Mouse (Mus musculus) layer of hippocampus, adult 11-12 months (tissue): ENCODE data around the gene 2410137M14Rik.
"Not testable (repeated sequence)": the region's sequence is repeated elsewhere in the genome, so short reads cannot be mapped to it uniquely, and the experiment has no call there.

Source experiments
- DNase-seq: peaks from one replicate; pipeline ENCODE4 v3.0.0; 2022; ENCODE audit warnings: low spot score

2410137M14Rik gene

GRCm38 (mm10) chr17:36993770-36994325, 12.8 kb upstream of the 2410137M14Rik start:
- DNase-seq = no peak

- no peak for DNase-seq
Observed at GRCm38 (mm10) chr17:36992336-36993104, 11.5 kb upstream of the 2410137M14Rik start.

GRCm38 (mm10) chr17:36990630-36991029, 9.6 kb upstream of the 2410137M14Rik start:
- DNase-seq = not testable (repeated sequence)

DNA sequence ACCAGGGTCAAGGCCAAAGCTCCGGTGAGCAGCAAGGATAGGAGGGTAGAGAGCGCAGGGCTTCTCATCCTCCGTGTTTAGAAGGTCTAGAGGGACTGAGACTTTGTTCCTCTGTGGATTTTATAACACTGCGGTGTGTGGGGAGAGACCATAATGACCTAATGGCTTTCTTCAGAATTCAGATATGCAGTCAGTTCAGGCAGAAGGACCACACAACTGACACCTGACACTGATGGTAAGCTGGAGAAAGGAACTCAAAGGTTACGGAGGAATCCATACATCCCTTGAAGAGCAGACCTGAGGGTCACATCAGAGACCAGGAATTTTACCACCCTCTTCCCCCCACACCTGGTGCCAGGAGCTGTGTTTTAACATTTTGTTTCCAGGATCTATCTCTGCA, 8.4 kb upstream of the 2410137M14Rik start, which contains the start of gene H2-M5:
H2-M5 (minus strand) TSS at position 101 of the 400 bp plus-strand sequence.
- no peak for DNase-seq

DNA sequence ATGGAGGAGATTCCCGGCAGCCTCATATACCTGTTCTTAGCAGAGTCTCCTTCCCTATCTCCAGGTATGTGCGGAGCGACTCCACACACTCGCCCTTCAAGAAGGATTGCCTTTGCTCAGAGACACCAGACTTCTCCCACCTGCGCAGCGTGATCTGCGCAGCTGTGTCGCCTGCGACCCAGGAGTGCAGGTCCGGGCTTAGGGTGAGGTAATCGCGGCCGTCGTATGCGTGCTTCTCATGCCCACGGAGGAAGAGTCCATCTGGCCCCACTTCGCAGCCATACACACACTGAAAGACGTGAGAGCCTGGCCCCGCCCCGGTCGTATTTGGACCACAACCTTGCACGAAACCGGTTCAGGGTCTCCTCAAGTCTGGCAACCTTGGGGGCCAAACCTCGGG, 7.4 kb upstream of the 2410137M14Rik start:
- DNase-seq = no peak

- no peak for DNase-seq
Observed at GRCm38 (mm10) chr17:36982253-36983155, 1.5 kb upstream of the 2410137M14Rik start.

GRCm38 (mm10) chr17:36981845-36982244, 808 bp upstream of the 2410137M14Rik start:
- DNase-seq = no peak

DNA sequence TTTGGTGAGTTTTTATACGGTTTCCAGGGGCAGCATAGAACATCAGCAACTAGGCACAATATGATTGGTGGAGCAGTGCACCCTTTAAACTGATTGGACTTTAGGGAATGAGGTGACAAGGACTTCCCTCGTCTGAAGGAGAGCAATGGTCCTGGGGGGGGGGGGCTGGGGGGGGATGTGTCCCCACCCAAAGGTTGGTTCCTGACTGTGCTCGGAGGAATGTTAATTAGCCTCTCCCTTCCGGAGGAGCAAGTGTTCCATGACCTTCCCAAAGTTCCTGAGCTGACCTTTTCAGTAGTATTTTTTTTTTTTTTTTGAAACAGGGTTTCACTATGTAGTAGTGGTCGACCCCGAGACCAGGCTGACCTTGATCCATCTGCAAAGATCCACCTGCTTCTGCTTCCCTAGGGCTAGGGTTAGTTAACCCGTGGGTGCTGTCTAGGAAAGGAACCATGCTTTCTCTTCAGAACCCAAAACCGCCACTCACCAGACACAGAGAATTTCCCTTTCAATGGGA, 7.7 kb downstream of the 2410137M14Rik start:
- no peak for DNase-seq

GRCm38 (mm10) chr17:36972791-36973190, 8.2 kb downstream of the 2410137M14Rik start:
- no peak for DNase-seq

DNA sequence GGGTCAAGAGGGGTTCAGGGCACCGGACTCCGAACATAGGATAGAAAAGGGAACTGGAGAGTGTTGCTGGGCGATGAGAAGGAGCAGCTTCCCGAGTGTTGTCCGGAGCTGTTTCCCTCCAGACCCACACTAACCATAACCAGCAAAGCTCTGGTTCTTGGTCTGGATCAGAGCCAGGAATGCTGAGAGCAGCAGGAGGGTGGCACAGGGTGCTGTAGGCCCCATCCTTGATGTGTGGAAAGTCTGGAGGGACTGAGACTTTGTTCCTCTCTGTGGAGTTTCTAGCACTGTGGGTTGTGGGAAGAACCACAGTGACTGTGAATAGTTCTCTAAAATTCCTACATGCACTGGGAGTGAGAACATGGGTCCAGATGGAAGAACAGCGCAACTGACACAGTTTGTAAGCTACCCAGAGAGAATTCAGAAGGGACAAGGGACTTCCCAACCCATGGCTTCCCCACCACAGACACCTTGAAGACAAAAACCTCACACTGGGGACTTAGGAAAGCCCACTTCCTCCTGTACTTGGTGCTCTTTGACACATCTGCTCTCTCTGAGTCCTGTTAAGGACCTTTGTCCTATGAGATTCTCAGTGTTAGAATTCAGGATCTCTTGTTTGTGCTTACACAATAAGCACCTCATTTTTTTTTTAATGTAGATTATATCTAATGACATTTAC, 9.7 kb downstream of the 2410137M14Rik start:
- DNase-seq = no peak

DNA sequence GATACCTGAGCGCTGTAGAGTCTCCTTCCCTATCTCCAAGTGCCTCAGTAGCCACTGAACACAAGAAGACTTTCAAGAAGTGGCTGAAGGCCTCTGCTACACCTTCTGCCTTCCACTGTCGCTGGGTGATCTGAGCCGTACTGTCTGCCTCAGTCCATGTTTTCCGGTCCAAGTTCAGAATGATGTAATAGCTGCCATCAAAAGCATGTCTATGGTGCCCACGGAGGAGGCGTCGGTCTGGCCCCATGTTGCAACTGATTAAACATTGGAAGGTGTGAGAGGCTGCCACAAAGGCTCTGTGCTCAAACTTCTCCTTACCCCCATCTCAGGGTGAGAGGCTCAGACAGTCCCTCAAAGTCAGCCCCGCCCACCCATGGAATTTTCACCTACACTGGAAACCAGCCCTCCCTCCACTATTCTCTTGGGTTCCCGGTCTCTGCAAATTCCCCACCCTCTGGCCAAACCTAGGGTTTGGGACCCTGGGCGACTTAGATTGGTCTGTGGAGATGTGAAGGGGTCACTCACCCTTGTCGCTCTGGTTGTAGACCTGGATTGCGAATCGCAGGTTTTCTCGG, 10.6 kb downstream of the 2410137M14Rik start:
- no peak for DNase-seq

- no peak for DNase-seq
Observed at GRCm38 (mm10) chr17:36966875-36967274, 14.2 kb downstream of the 2410137M14Rik start.

DNA sequence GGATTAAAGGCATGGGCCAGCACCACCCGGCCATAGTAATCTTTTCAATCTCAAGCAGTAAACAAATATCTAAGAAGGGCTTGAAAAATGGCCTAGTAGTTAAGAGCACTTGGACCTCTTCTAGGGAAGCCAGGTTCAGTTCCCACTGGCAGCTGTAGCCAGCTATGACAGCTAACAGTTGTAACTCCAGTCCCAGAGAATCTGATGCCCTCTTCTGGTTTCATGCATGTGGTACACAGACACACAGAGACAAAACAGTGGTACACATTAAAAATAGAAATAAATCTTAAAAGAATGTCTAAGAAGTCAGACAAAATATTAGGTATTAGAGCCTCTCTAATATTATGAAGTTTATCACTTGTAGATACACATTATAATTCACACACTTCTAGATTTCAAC, 19.9 kb downstream of the 2410137M14Rik start:
- DNase-seq = no peak

DNA sequence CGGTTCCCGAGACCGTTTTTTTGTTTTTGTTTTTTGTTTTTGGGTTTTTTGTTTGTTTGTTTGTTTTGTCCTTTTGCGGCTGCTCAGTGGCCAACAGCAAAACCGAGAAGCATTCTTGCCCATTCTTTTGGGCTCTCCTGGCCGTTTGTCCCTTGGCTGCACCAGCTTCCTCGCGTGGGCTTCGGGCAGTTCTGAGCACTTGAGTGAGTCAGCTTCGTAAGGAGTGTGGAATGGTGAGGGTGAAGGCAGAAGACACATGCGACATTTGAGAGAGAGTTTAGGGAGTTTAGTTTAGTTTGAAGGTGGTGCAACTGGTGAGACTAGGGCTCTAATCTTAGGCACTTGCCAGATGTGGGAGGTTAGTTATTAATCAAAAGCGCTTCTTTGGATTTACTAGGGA, 22.2 kb downstream of the 2410137M14Rik start:
- no peak for DNase-seq

- peak; percentile 97 for DNase-seq
Observed at GRCm38 (mm10) chr17:36957999-36958743, 22.9 kb downstream of the 2410137M14Rik start, which contains the start of the genes Znrd1 and Znrd1as. Gene Znrd1 (minus strand): TSS chr17:36958559. Gene Znrd1as (plus strand): TSS chr17:36958592.

DNA sequence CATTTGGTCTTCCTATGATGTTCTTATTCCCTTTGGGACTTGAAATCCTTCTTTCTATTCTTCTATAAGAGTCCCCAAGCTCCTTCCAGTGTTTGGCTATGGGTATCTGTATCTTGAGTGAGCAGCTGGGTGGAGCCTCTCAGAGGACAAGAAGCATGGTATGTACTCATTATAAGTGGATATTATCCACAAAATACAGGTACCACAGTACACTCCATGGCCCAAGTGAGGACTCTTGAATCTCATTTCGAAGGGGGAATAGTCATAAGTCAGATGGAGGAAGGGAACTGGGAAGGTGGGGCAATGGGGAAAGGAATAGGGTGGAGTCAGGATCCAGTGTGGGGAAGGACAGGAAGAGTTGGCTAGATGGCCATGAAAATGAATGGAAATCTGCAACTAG, 28.0 kb downstream of the 2410137M14Rik start:
- DNase-seq = no peak

GRCm38 (mm10) chr17:36952631-36953030, 28.4 kb downstream of the 2410137M14Rik start:
- no peak for DNase-seq

DNA sequence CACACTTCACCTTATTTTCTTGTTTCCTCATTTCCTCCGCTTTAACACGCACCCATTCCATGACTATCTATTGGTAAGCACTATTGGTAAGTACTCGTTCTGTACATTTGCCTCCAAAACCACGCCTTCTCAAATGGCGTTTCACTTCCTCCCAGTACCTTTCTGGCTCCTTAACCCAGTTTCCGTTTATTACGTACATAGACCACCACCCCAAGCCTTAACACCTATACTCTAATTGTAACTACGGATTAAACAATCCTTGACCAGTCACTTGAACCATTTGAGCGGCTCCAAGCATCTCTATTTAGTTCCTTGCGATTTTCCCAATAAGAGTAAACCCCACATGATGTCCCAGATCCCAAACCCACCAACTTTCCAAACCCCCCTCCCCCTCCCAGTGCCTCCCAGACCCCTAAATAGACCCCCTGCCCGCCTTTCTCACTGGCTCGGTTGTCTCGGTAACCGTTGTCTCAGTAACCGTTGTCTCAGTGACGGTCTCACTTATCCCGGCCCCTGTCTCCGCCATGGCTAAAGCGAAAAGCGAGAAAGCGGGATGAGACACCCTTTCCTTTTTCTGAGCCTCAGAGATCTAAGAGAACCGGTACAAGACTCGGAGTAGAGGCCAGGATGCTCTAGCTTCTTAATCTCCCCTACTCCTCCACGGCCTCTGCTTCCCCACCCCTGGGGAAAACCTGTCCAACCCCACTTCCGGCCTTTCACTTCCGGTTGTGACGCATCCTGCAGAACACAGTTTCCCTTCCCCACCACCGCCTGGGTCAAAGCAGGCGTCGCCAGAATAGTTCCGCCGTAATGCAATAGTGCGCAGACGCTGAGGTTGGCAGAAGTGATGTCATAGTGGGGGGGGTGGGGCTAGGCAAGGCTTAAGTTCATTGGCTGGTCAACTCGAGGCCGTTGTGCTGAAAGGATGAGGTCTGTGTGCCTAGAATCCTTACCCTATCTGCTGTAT, 29.8 kb downstream of the 2410137M14Rik start, which contains the start of gene Ppp1r11:
Ppp1r11 (minus strand) TSS at position 761 of the 967 bp plus-strand sequence.
- DNase-seq = peak; percentile 97

GRCm38 (mm10) chr17:36949265-36949664, 31.8 kb downstream of the 2410137M14Rik start:
- no peak for DNase-seq
